12 mouse cellular contexts compared by ENCODE assay signal in genomic region chr17:88370676-88371075, GRCm38 (mm10).
DNase-seq lines count a peak whose midpoint lies in the region; ATAC-seq and TF ChIP-seq lines count a peak whose summit lies in the region.
"Had no signal": no experiment of that assay in that cellular context is flagged by ENCODE, and none has a peak within 500 bp of the region (broad histone marks: within the 10 kb centered on the region; RNA-seq: fewer than 3 reads in every experiment).

No protein-coding gene starts in this region.

- TF ChIP-seq CTCF in heart, postnatal 0 days (IDR thresholded peaks at IDR 0.05; ENCODE audit: low read depth): no peak

- no peaks in the 10 kb centered on the region for H3K27me3 ChIP-seq in heart, postnatal 0 days (ENCODE audit: control insufficient read depth, insufficient read depth, low read length)
- H3K27me3 ChIP-seq: embryonic facial prominence, embryonic 12.5 days had no signal

- H3K4me3 ChIP-seq in heart, postnatal 0 days (ENCODE audit: low read depth, low read length): no peak overlapping the region
- H3K4me3 ChIP-seq: embryonic facial prominence, embryonic 12.5 days had no signal

- H3K36me3 ChIP-seq in heart, postnatal 0 days (replicated peaks; ENCODE audit: control insufficient read depth, insufficient read depth, low read length): no peaks in the 10 kb centered on the region
- H3K36me3 ChIP-seq: embryonic facial prominence, embryonic 12.5 days had no signal

- H3K9ac ChIP-seq in heart, postnatal 0 days (replicated peaks; ENCODE audit: low read depth, low read length): no peak overlapping the region
- H3K9ac ChIP-seq: embryonic facial prominence, embryonic 12.5 days had no signal

- peak overlapping the region; percentile 37; the same call in 1 of the 2 replicates for H3K4me2 ChIP-seq in heart, postnatal 0 days (ENCODE audit: low read depth, low read length)
- H3K4me2 ChIP-seq: embryonic facial prominence, embryonic 12.5 days; liver, embryonic 11.5 days; midbrain, embryonic 11.5 days had no signal

- peak; percentile 51 for DNase-seq in cerebellum, adult 18-20 months
- no peak for DNase-seq in cerebellum, adult 11 months
- DNase-seq in kidney, postnatal 14 days: peak; percentile 5
- DNase-seq in kidney, postnatal 25 days: no peak
- no peak for DNase-seq in heart, postnatal 0 days (ENCODE audit: low spot score)
- peak; percentile 7 for DNase-seq in mesoderm, embryonic 11.5 days (ENCODE audit: low read depth, low spot score)
- DNase-seq in right cerebral cortex, adult 18-20 months: no peak
- DNase-seq in thymus, postnatal 10 days (ENCODE audit: low spot score in 2 of 2): no peak

- ATAC-seq in heart, postnatal 0 days (ENCODE audit: insufficient read depth, low read depth): peak; percentile 20; the same call in 1 of the 2 replicates
- ATAC-seq: hindbrain, postnatal 0 days had no signal

- WGBS in heart, postnatal 0 days: 44% methylated on average over 9 of the region's 9 CpGs

- no peaks in the 10 kb centered on the region for H3K9me3 ChIP-seq in heart, postnatal 0 days (replicated peaks; ENCODE audit: control insufficient read depth, low read length)
- H3K9me3 ChIP-seq: embryonic facial prominence, embryonic 12.5 days had no signal

- H3K27ac ChIP-seq in heart, postnatal 0 days (ENCODE audit: low read depth): no peak overlapping the region
- H3K27ac ChIP-seq: embryonic facial prominence, embryonic 12.5 days; hindbrain, postnatal 0 days had no signal

- H3K4me1 ChIP-seq in heart, postnatal 0 days (ENCODE audit: control insufficient read depth, insufficient read depth): no peaks in the 10 kb centered on the region
- H3K4me1 ChIP-seq: embryonic facial prominence, embryonic 12.5 days had no signal

- no peak for TF ChIP-seq EP300 in heart, postnatal 0 days (IDR thresholded peaks at IDR 0.05; ENCODE audit: low read depth)

Comparison
In these comparisons a context has a peak if more than half of its experiments do, and no peak if none do; other contexts are left out.
1. DNase-seq: peak in cerebellum, adult 18-20 months (2 of 2), kidney, postnatal 14 days (single experiment) and mesoderm, embryonic 11.5 days (single experiment); none in cerebellum, adult 11 months (single experiment), kidney, postnatal 25 days (0 of 2), heart, postnatal 0 days (single experiment), right cerebral cortex, adult 18-20 months (single experiment) and thymus, postnatal 10 days (0 of 2).